Mouse (Mus musculus) midbrain, embryonic 16.5 days (tissue): ENCODE measurements around the gene Nup133. TPM values are rescaled to one million over a fixed set of nuclear protein-coding genes. Genes with fewer than 3 reads are reported as not detected.
A peak's percentile ranks its signal among the peaks of the same experiment; 100 is the strongest.

ENCODE experiments used
- ATAC-seq: fragments of 200-750 bp; cut with Nextera tagmentation; 2 replicates; pipeline ENCODE4 v1.8.0; 2017; ENCODE audit warnings: moderate TSS enrichment
- H3K27ac ChIP-seq: fragments of 300-500 bp; sonication (generic); 2 replicates; pipeline ENCODE4 v1.5.1; 2014; ENCODE audit warnings: mild to moderate bottlenecking, low read length, mixed read lengths
- H3K27me3 ChIP-seq: fragments of 300-500 bp; sonication (generic); 2 replicates; pipeline ENCODE4 v1.6.1; 2014; ENCODE audit warnings: low read depth, low read length, mixed read lengths; ENCODE audit not compliant: control insufficient read depth, insufficient read depth
- H3K36me3 ChIP-seq: fragments of 300-500 bp; sonication (generic); 2 replicates; pipeline ENCODE4 v1.6.1; 2014; ENCODE audit warnings: mild to moderate bottlenecking, low read length, moderate library complexity, mixed read lengths; ENCODE audit not compliant: control insufficient read depth, insufficient read depth
- H3K4me1 ChIP-seq: fragments of 300-500 bp; sonication (generic); 2 replicates; pipeline ENCODE4 v1.6.1; 2014; ENCODE audit warnings: mild to moderate bottlenecking, low read length, mixed read lengths; ENCODE audit not compliant: control insufficient read depth, insufficient read depth
- H3K4me2 ChIP-seq: fragments of 300-500 bp; sonication (generic); 2 replicates; pipeline ENCODE4 v1.6.1; 2014; ENCODE audit warnings: mild to moderate bottlenecking, low read length, mixed read lengths
- H3K4me3 ChIP-seq: fragments of 300-500 bp; sonication (generic); 2 replicates; pipeline ENCODE4 v1.5.1; 2014; ENCODE audit warnings: low read depth, mild to moderate bottlenecking, low read length, moderate library complexity, mixed read lengths
- H3K9ac ChIP-seq: fragments of 300-500 bp; sonication (generic); 2 replicates; pipeline ENCODE4 v1.6.1; 2014; ENCODE audit warnings: low read depth, low read length, mixed read lengths
- H3K9me3 ChIP-seq: fragments of 300-500 bp; sonication (generic); replicated peaks from 2 replicates; pipeline ENCODE4 v1.6.1; 2014; ENCODE audit warnings: mild to moderate bottlenecking, low read length, mixed read lengths; ENCODE audit not compliant: control insufficient read depth, poor library complexity, severe bottlenecking
- WGBS: fragments of 180-500 bp; shearing (Covaris S2); extraction: QIAGEN DNeasy Blood & Tissue Kit; methylation state at CpG from one replicate; pipeline ENCODE4 v1.1.7; 2014; 5-methylcytosine and 5-hydroxymethylcytosine counted together
- polyA plus RNA-seq: library from polyadenylated mRNA; unstranded; fragments of >200 nt; fragmentation: Nextera tagmentation; extraction: Ambion mirVana; gene quantifications from 2 replicates; pipeline ENCODE4 v1.2.1, GENCODE M21; 2015

Nup133 gene
- polyA plus RNA-seq: 21.8 and 21.9 TPM in 2 replicates

DNA sequence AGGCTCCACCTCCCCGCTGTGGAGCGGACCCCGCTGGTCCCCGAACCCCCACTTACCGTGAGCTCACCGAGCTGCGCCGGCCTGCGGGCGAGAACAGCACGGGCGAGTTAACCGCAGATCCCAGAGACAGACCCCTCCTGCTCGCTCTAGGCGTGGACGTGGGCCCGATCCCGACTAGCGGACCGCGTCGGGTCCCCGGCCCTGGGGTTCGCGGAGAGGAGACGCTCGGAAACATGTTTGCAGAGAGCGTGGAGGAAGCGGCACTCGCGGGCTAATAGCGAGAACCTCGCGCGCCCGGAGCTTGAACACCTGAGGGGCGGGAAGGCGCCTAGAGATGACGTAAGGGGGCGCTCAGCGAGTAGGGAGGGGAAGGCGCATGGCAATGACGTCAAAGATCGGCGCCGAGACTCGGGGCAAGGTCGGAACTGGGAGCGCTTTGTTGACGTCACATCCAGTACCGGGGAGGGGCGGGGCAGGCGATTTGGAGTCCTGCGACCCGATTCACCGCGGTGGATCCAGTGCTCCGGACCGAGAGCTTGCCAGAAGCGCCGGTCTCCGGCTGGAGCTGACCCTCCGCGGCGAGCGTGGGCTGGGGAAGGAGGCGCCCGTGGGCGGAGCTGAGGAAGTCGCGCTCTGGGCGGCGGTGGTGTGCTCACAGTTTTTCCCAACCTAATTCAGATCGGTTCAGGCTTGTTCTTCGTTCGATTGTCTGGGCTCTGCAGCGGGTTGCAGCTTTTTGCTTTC lies at the start of gene Nup133:
TSS of gene Nup133 (minus strand) at position 324 of the 744 bp plus-strand sequence.
- peak within 1 kb of the TSS; percentile 74 for H3K4me3 ChIP-seq
- H3K4me2 ChIP-seq: peak within 1 kb of the TSS; percentile 88
- H3K9me3 ChIP-seq: no peaks in the 10 kb centered on the region
- peak; percentile 85 for ATAC-seq
- H3K9ac ChIP-seq: peak within 1 kb of the TSS; percentile 83
- H3K27ac ChIP-seq: peak within 1 kb of the TSS; percentile 88
- no peaks in the 10 kb centered on the region for H3K27me3 ChIP-seq
- peaks cover 4% of the 10 kb centered on the region; the same call in 1 of the 2 replicates for H3K36me3 ChIP-seq
- peaks cover 14% of the 10 kb centered on the region for H3K4me1 ChIP-seq
- WGBS: under 1% methylated on average over 74 of the region's 77 CpGs

DNA sequence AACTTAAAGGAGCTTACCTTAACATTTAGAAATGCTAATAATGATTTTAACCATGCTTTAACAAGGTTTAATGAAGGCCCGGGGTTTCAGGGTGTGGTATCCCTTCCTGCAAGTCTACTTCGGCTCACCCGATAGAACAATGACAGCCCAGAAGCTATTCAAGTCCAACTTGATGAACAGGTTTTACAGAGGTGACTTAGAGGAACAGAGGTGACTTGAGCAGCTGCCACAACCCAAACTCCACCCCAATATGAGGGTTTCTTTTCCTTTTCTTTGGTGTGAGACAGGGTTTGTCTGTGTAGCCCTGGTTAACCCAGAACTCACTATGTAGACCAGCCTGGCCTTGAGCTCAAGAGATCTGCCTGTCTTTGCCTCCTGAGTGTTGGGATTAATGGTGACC lies 44.9 kb upstream of the Nup133 start:
- no peak for ATAC-seq

DNA sequence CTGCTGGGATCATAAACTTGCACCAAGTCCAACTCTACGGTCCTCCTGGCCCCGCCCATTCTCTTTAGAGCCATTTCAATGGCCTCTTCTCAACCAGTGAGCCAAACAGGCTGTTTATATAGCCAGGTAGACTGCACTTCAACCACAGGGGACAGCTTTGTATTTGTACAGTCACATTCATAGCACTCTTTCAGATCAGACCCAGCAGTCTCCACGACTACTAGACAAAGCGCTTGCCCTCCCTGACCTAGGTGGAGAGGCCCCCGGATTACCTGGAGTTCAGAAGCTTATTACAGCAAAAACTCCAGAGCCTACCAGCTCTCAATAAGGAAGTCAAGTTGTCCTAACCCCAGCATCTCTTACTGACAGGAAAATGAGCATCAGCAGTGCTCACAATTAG lies 44.5 kb upstream of the Nup133 start:
- Histone ChIP-seq H3K4me1 (no peaks in the 10 kb centered on the region), H3K9ac (no peak overlapping the region), H3K4me2 (no peak overlapping the region), H3K4me3 (no peak overlapping the region), H3K36me3 (peaks cover 10% of the 10 kb centered on the region), H3K27me3 (no peaks in the 10 kb centered on the region), H3K9me3 (no peaks in the 10 kb centered on the region), H3K27ac (no peak overlapping the region)
- 96% methylated on average over 5 of the region's 5 CpGs for WGBS
- ATAC-seq: no peak

More for the DNA sequence above, 44.9 kb upstream of the Nup133 start:
- Histone ChIP-seq H3K9ac (no peak overlapping the region), H3K4me2 (no peak overlapping the region), H3K9me3 (no peaks in the 10 kb centered on the region), H3K27ac (no peak overlapping the region), H3K4me1 (no peaks in the 10 kb centered on the region), H3K36me3 (peaks cover 10% of the 10 kb centered on the region), H3K27me3 (no peaks in the 10 kb centered on the region), H3K4me3 (no peak overlapping the region)
- WGBS: 94% methylated on average over 3 of the region's 3 CpGs

DNA sequence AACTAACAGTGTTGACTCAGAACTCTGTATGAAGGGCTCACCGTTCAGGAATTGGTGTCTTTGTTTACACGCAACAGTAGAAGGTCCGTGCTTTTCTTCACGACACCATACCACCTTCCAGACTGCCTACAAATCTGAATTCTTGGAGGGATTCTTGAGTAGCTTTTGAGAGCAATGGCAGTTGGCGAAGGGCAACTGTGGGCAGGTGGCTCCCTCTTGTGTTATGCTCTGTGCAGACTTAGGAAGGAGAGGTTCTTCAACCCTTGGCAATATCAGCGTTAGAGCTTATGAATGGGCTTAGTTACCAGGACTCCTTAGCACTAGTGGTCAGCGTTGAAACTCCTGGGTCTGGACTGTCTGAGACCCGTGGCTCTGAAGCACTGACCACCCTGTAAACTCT lies 43.5 kb upstream of the Nup133 start:
- 86% methylated on average over 8 of the region's 8 CpGs for WGBS
- no peak for ATAC-seq

DNA sequence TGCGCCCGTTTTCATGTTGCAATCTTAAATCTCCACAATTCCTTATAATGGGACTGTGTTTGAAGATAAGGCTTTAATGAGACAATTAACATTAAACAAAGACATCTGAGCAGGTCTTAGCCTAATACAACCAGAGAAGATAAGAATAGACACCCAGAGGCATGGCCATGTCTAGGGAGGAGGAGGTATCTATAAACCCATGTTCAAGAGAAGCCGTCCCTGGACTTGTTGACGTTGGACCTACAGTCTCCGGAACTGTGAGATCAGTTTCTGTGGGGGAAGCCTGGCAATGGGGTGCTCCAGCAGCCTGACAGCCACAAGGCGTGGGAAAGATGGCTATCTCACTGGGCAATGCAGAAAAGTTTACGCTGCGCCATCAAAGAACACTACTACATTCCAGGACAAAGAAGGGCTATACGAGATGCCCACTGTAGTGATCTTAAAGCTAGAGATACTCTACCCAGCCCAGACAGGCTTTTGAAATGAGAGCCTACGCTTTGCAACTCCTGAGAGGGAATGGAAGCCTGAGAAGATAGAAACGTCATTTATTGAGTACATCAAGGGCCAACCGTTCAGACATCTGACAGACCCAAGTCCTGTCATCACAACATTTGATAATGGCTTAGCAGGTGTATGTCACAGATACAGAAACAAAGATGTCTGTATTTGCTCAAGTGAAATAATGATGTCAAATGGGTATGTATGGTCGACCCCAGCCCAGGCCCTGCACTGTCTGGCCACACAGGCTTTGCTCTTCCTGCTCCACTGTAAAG lies 41.4 kb upstream of the Nup133 start:
- H3K9ac ChIP-seq: no peak overlapping the region
- H3K9me3 ChIP-seq: no peaks in the 10 kb centered on the region
- no peaks in the 10 kb centered on the region for H3K4me1 ChIP-seq
- no peak overlapping the region for H3K4me2 ChIP-seq
- 0 out of 2 replicates have a peak, but pooled peaks cover 2% of the 10 kb centered on the region for H3K36me3 ChIP-seq
- WGBS: 89% methylated on average over 13 of the region's 13 CpGs
- no peaks in the 10 kb centered on the region for H3K27me3 ChIP-seq
- no peak for ATAC-seq
- no peak overlapping the region for H3K27ac ChIP-seq
- no peak overlapping the region for H3K4me3 ChIP-seq

More for the DNA sequence above, 43.5 kb upstream of the Nup133 start:
- Histone ChIP-seq H3K4me1 (no peaks in the 10 kb centered on the region), H3K36me3 (peaks cover 10% of the 10 kb centered on the region), H3K4me2 (no peak overlapping the region), H3K27me3 (no peaks in the 10 kb centered on the region), H3K4me3 (no peak overlapping the region), H3K27ac (no peak overlapping the region), H3K9me3 (no peaks in the 10 kb centered on the region), H3K9ac (no peak overlapping the region)

DNA sequence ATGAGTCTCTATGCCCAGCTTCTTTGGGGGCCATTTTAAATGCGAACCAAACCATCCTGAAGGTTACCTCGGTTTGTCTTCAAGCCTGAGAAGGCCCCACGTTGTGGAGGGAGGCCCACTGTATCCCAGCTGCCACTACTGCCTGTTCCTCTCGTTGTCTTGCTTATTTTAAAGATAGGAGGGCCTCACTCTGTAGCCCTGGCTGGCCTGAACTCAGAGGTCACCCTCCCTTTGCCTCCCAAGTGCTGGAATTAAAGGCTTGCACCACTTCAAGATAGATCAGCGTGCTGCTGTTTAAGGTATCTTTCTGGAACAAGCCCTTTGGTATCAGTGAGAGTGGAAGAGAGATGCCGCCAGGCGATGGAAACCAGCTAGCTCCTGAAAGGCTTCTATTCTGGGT lies 40.1 kb upstream of the Nup133 start:
- Histone ChIP-seq H3K27me3 (no peaks in the 10 kb centered on the region), H3K4me1 (no peaks in the 10 kb centered on the region), H3K9ac (no peak overlapping the region), H3K9me3 (no peaks in the 10 kb centered on the region), H3K4me3 (no peak overlapping the region), H3K27ac (no peak overlapping the region), H3K36me3 (no peaks in the 10 kb centered on the region), H3K4me2 (no peak overlapping the region)
- 75% methylated on average over 7 of the region's 7 CpGs for WGBS
- ATAC-seq: no peak

DNA sequence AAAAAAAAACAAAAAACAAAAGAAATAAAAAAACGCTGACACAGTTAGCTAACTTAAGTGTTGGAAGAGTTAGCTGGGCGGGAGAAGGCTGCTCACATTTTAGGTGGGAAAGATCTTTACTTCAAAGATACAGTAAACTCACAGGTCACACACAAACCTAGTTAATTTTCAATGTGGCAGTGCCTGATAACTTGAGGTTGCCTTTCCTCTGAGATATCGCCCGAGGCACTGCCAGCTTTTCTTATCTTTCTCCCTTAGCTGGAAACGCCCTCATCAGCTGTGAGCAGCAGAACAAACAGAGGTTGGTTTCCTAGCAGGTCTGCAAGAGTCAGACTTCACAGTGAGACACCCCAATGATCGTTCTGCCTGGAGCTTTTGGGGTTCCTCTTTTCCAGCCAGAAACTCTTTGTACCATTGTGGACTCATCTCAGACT lies 39.6 kb upstream of the Nup133 start:
- H3K4me1 ChIP-seq: no peaks in the 10 kb centered on the region
- no peak overlapping the region for H3K4me2 ChIP-seq
- ATAC-seq: no peak
- no peaks in the 10 kb centered on the region for H3K27me3 ChIP-seq
- no peaks in the 10 kb centered on the region for H3K36me3 ChIP-seq
- H3K27ac ChIP-seq: no peak overlapping the region
- no peaks in the 10 kb centered on the region for H3K9me3 ChIP-seq
- H3K4me3 ChIP-seq: no peak overlapping the region
- no peak overlapping the region for H3K9ac ChIP-seq
- WGBS: 78% methylated on average over 6 of the region's 6 CpGs

DNA sequence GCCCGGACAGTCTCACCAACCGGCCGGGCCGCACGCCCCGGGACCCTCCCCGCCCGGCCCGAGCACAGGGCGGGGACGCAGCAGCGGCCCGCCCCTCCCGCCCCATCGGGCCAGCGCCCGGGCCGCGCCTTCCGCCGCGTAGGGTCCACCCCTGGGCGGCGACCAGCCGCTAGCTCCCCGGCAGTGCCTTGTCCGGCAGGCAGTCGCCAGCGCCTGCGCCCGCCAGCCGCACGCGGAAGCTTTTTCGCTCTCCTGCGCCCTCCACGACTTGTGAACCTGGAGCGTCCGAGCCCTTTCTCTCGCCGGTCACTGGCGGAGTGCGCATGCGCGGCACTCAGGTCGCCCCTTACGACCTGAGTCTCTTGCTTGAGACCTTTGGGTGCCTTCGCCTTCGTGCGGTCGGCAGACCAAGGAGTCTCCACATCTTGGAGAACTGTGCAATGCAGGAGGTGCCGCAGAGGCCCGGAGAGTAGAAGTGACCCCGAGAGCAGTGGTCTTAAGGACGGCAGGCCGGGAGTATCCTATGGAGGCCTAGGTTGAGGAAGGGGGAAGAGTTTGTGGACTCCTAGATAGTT lies 33.8 kb upstream of the Nup133 start, which contains the start of gene Abcb10:
TSS of gene Abcb10 (minus strand) at position 297 of the 575 bp plus-strand sequence.
- under 1% methylated on average over 49 of the region's 56 CpGs for WGBS
- Histone ChIP-seq H3K36me3 (no peaks in the 10 kb centered on the region), H3K4me1 (peaks cover 22% of the 10 kb centered on the region), H3K9ac (peak within 1 kb of the TSS; percentile 89), H3K9me3 (no peaks in the 10 kb centered on the region), H3K27me3 (no peaks in the 10 kb centered on the region), H3K4me2 (peak within 1 kb of the TSS; percentile 87), H3K27ac (peak within 1 kb of the TSS; percentile 77), H3K4me3 (peak within 1 kb of the TSS; percentile 87)
- ATAC-seq: peak; percentile 86
